Mouse (Mus musculus) liver, adult 2 months (tissue): ENCODE measurements around the gene Acad10.
"Not testable (repeated sequence)": the region's sequence is repeated elsewhere in the genome, so short reads cannot be mapped to it uniquely, and the experiment has no call there.

ENCODE experiments used
- CTCF ChIP-seq: fragments of 200-500 bp; IDR thresholded peaks from 2 replicates; pipeline ENCODE4 v1.5.1; 2011; ENCODE audit warnings: low read depth, low read length, control low read depth
- POLR2A ChIP-seq: fragments of 200-500 bp; IDR thresholded peaks from 2 replicates; pipeline ENCODE4 v1.6.1; 2011; ENCODE audit warnings: low read length, control low read depth; ENCODE audit not compliant: insufficient read depth; ENCODE audit errors: extremely low read depth

- TF ChIP-seq CTCF, POLR2A: not testable (repeated sequence)
Observed at GRCm38 (mm10) chr5:121631106-121631647, 29.1 kb downstream of the Acad10 start.
